Mouse (Mus musculus) heart, embryonic 11.5 days (tissue): ENCODE measurements around the gene Fam69b. TPM values are rescaled to one million over a fixed set of nuclear protein-coding genes. Genes with fewer than 3 reads are reported as not detected.

ENCODE experiments used
- ATAC-seq: fragments of 200-750 bp; cut with Nextera tagmentation; replicated peaks from 2 replicates; pipeline ENCODE4 v1.8.0; 2017; ENCODE audit warnings: moderate library complexity; ENCODE audit not compliant: insufficient number of reproducible peaks, low FRiP score, low TSS enrichment
- H3K27ac ChIP-seq: fragments of 300-500 bp; sonication (generic); 2 replicates; pipeline ENCODE4 v1.5.1; 2014; ENCODE audit warnings: mild to moderate bottlenecking, low read depth, low read length
- H3K27me3 ChIP-seq: fragments of 300-500 bp; sonication (generic); 2 replicates; pipeline ENCODE4 v1.6.1; 2014; ENCODE audit warnings: mild to moderate bottlenecking, low read length, mixed read lengths; ENCODE audit not compliant: control insufficient read depth, insufficient read depth
- H3K36me3 ChIP-seq: fragments of 300-500 bp; sonication (generic); 2 replicates; pipeline ENCODE4 v1.6.1; 2014; ENCODE audit warnings: mild to moderate bottlenecking, low read length, moderate library complexity, mixed read lengths; ENCODE audit not compliant: control insufficient read depth, insufficient read depth
- H3K4me1 ChIP-seq: fragments of 300-500 bp; sonication (generic); 2 replicates; pipeline ENCODE4 v1.6.1; 2014; ENCODE audit warnings: low read length; ENCODE audit not compliant: control insufficient read depth, insufficient read depth
- H3K4me2 ChIP-seq: fragments of 300-500 bp; sonication (generic); 2 replicates; pipeline ENCODE4 v1.6.1; 2014; ENCODE audit warnings: mild to moderate bottlenecking, moderate library complexity
- H3K4me3 ChIP-seq: fragments of 300-500 bp; sonication (generic); 2 replicates; pipeline ENCODE4 v1.5.1; 2014; ENCODE audit warnings: low read depth, low read length
- H3K9ac ChIP-seq: fragments of 300-500 bp; sonication (generic); 2 replicates; pipeline ENCODE4 v1.6.1; 2014; ENCODE audit warnings: mild to moderate bottlenecking, low read depth, low read length, moderate library complexity
- H3K9me3 ChIP-seq: fragments of 300-500 bp; sonication (generic); replicated peaks from 2 replicates; pipeline ENCODE4 v1.6.1; 2016; ENCODE audit warnings: low read length; ENCODE audit not compliant: control insufficient read depth
- WGBS: fragments of 180-500 bp; shearing (Covaris S2); extraction: QIAGEN DNeasy Blood & Tissue Kit; methylation state at CpG from one replicate; pipeline ENCODE4 v1.1.7; 2014; ENCODE audit not compliant: insufficient replicate concordance; 5-methylcytosine and 5-hydroxymethylcytosine counted together
- polyA plus RNA-seq: library from polyadenylated mRNA; unstranded; fragments of >200 nt; fragmentation: Nextera tagmentation; extraction: Ambion mirVana; gene quantifications from 2 replicates; pipeline ENCODE4 v1.2.1, GENCODE M21; 2014

The Fam69b gene
- polyA plus RNA-seq, 1 experiment from 2014 or later: 14.9 TPM

DNA sequence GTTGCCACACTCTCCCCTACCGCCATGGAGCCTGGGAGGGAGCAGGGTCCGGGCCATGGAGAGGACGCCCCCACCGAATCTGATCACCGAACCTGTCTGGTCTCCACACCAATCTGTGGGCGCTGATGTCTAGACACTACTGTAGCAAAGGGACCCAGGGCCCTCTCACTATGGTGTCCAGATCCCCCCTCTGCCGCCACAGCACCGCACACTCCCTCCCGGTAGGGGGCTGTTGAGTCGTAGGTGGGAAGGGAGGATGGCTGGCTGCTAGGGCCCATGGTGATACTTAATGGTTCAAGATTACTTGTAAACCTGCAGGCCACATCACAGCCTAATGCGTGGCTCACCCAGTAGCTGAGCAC lies 41.2 kb upstream of the Fam69b start:
- WGBS: 4% methylated on average over 11 of the region's 11 CpGs
- no peak for ATAC-seq
- peak overlapping the region; percentile 51 for H3K4me3 ChIP-seq
- no peaks in the 10 kb centered on the region; the same call in 1 of the 2 replicates for H3K27me3 ChIP-seq
- H3K9ac ChIP-seq: peak overlapping the region; percentile 82
- H3K36me3 ChIP-seq: no peaks in the 10 kb centered on the region; the same call in 1 of the 2 replicates
- peaks cover 32% of the 10 kb centered on the region for H3K4me1 ChIP-seq
- peak overlapping the region; percentile 64 for H3K4me2 ChIP-seq
- peak overlapping the region; percentile 91 for H3K27ac ChIP-seq
- no peaks in the 10 kb centered on the region for H3K9me3 ChIP-seq

- ATAC-seq: no peak
- Histone ChIP-seq H3K4me1 (peaks cover 29% of the 10 kb centered on the region), H3K9ac (peak overlapping the region; percentile 82), H3K4me3 (peak overlapping the region; percentile 15), H3K27ac (peak overlapping the region; percentile 91), H3K9me3 (no peaks in the 10 kb centered on the region), H3K27me3 (no peaks in the 10 kb centered on the region; the same call in 1 of the 2 replicates), H3K36me3 (peaks cover 3% of the 10 kb centered on the region), H3K4me2 (peak overlapping the region; percentile 64)
- 11% methylated on average over 4 of the region's 4 CpGs for WGBS
Measured at GRCm38 (mm10) chr2:26588573-26588972, 39.7 kb upstream of the Fam69b start.

- Histone ChIP-seq H3K36me3 (peaks cover 5% of the 10 kb centered on the region), H3K27me3 (no peaks in the 10 kb centered on the region), H3K4me1 (peaks cover 25% of the 10 kb centered on the region), H3K4me2 (peak overlapping the region; percentile 64), H3K9me3 (no peaks in the 10 kb centered on the region), H3K4me3 (peak overlapping the region; percentile 15; the same call in 1 of the 2 replicates), H3K27ac (peak overlapping the region; percentile 91), H3K9ac (no peak overlapping the region)
- WGBS: 83% methylated on average over 10 of the region's 10 CpGs
- no peak for ATAC-seq
Measured at GRCm38 (mm10) chr2:26589284-26589683, 39.0 kb upstream of the Fam69b start.

GRCm38 (mm10) chr2:26590282-26590681 lies 38.0 kb upstream of the Fam69b start:
- peaks cover 5% of the 10 kb centered on the region for H3K36me3 ChIP-seq
- WGBS: 90% methylated on average over 7 of the region's 7 CpGs
- no peak overlapping the region for H3K4me3 ChIP-seq
- H3K9ac ChIP-seq: 0 out of 2 replicates have a peak overlapping the region, but pooled peaks have one; percentile 30
- H3K9me3 ChIP-seq: no peaks in the 10 kb centered on the region
- peaks cover 25% of the 10 kb centered on the region for H3K4me1 ChIP-seq
- H3K27me3 ChIP-seq: no peaks in the 10 kb centered on the region
- H3K4me2 ChIP-seq: no peak overlapping the region; the same call in 1 of the 2 replicates
- ATAC-seq: no peak
- no peak overlapping the region; the same call in 1 of the 2 replicates for H3K27ac ChIP-seq

DNA sequence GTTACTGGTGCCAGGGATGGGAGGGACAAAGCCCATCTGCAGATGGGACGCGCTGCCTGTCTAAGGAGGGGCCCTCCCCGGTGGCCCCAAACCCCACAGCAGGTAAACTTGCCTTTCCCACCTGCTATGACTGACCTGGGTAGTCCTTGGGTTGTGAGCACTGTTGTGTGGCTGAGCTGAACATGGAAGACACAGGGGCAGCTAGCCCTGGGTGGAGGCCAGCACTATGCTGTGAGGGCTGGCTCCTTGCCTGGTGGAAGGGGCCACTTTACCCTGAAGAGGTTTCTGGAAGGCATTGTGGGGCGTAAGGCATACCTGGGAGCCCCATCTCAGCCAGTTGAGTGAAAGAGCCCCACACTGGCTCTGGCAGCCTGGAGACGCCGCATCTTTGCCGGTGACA lies 37.3 kb upstream of the Fam69b start:
- Histone ChIP-seq H3K4me3 (no peak overlapping the region), H3K4me2 (no peak overlapping the region; the same call in 1 of the 2 replicates), H3K27me3 (no peaks in the 10 kb centered on the region), H3K36me3 (peaks cover 5% of the 10 kb centered on the region), H3K4me1 (peaks cover 25% of the 10 kb centered on the region), H3K9me3 (no peaks in the 10 kb centered on the region), H3K27ac (no peak overlapping the region; the same call in 1 of the 2 replicates), H3K9ac (no peak overlapping the region)
- WGBS: 87% methylated on average over 7 of the region's 7 CpGs
- no peak for ATAC-seq

DNA sequence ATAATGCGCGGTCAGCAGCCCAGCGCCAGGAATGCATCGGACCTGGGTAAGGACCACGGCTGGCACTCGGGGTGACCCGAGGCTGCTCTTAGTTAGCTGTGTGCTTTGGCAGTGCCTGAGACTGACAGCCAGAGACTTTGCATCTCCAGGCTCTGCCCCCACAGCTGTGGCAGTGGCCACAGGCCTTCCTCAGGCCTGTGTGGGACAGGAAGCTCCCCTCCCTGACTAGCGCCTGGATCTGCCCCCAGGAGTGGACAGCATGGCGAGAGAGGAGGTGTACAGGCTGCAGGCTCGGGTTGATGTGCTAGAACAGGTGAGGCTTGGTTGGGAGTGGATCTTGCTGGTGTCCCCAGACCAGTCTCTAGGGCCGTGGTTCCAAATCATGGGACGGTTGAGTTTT lies 36.8 kb upstream of the Fam69b start:
- no peaks in the 10 kb centered on the region for H3K27me3 ChIP-seq
- no peak overlapping the region for H3K4me3 ChIP-seq
- peaks cover 21% of the 10 kb centered on the region for H3K4me1 ChIP-seq
- no peak overlapping the region for H3K9ac ChIP-seq
- no peak overlapping the region; the same call in 1 of the 2 replicates for H3K4me2 ChIP-seq
- peaks cover 7% of the 10 kb centered on the region for H3K36me3 ChIP-seq
- ATAC-seq: no peak
- H3K27ac ChIP-seq: no peak overlapping the region; the same call in 1 of the 2 replicates
- WGBS: 82% methylated on average over 12 of the region's 12 CpGs
- no peaks in the 10 kb centered on the region for H3K9me3 ChIP-seq

GRCm38 (mm10) chr2:26593211-26594021 lies 34.8 kb upstream of the Fam69b start:
- H3K9ac ChIP-seq: no peak overlapping the region
- peaks cover 9% of the 10 kb centered on the region for H3K4me1 ChIP-seq
- no peaks in the 10 kb centered on the region for H3K27me3 ChIP-seq
- no peak overlapping the region for H3K4me2 ChIP-seq
- H3K9me3 ChIP-seq: no peaks in the 10 kb centered on the region
- H3K36me3 ChIP-seq: peaks cover 7% of the 10 kb centered on the region
- no peak overlapping the region; the same call in 1 of the 2 replicates for H3K27ac ChIP-seq
- 58% methylated on average over 9 of the region's 9 CpGs for WGBS
- no peak for ATAC-seq
- no peak overlapping the region for H3K4me3 ChIP-seq

DNA sequence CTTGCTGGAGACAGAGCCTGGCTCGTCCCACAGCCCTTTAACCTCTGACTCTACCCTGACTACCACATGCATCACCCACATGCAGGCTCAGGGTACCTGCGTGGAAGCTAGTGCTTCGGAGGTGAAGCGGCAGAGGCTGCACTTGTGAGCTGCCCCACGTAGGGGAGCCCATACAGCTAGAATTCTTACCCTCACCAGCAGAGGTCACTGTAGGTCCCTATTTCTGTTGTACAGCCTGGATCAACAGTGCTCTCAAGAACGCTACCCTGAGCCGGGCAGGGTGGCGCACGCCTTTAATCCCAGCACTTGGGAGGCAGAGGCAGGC lies 34.3 kb upstream of the Fam69b start:
- ATAC-seq: no peak
- WGBS: 52% methylated on average over 9 of the region's 9 CpGs

More for the DNA sequence above, 34.3 kb upstream of the Fam69b start:
- Histone ChIP-seq H3K27ac (no peak overlapping the region), H3K4me1 (peaks cover 3% of the 10 kb centered on the region; the same call in 1 of the 2 replicates), H3K9me3 (no peaks in the 10 kb centered on the region), H3K4me3 (no peak overlapping the region), H3K36me3 (peaks cover 7% of the 10 kb centered on the region), H3K9ac (no peak overlapping the region), H3K27me3 (no peaks in the 10 kb centered on the region), H3K4me2 (no peak overlapping the region)
